Mouse (Mus musculus) neural tube, embryonic 13.5 days (tissue): ENCODE measurements at regions not wholly inside any gene's neighbourhood (a gene's known extent, or its start where the extent isn't known, plus 50 kb on each side); places are given as distances from the start of the nearest gene placed in this dataset.

ENCODE experiments used
- ATAC-seq: fragments of 200-750 bp; cut with Nextera tagmentation; 2 replicates; pipeline ENCODE4 v1.8.0; 2017; ENCODE audit warnings: low read depth, mild to moderate bottlenecking, moderate TSS enrichment, moderate library complexity
- H3K27ac ChIP-seq: fragments of 300-500 bp; sonication (generic); replicated peaks from 2 replicates; pipeline ENCODE4 v1.5.1; 2015; ENCODE audit warnings: moderate library complexity, mild to moderate bottlenecking, inconsistent platforms
- H3K27me3 ChIP-seq: fragments of 300-500 bp; sonication (generic); 2 replicates; pipeline ENCODE4 v1.6.1; 2015; ENCODE audit warnings: mild to moderate bottlenecking, inconsistent platforms
- H3K36me3 ChIP-seq: fragments of 300-500 bp; sonication (generic); 2 replicates; pipeline ENCODE4 v1.6.1; 2015; ENCODE audit warnings: mild to moderate bottlenecking, inconsistent platforms
- H3K4me1 ChIP-seq: fragments of 300-500 bp; sonication (generic); replicated peaks from 2 replicates; pipeline ENCODE4 v1.6.1; 2015; ENCODE audit warnings: inconsistent platforms
- H3K4me2 ChIP-seq: fragments of 300-500 bp; sonication (generic); 2 replicates; pipeline ENCODE4 v1.6.1; 2015; ENCODE audit warnings: inconsistent platforms, mild to moderate bottlenecking, moderate library complexity
- H3K4me3 ChIP-seq: fragments of 300-500 bp; sonication (generic); 2 replicates; pipeline ENCODE4 v1.5.1; 2015; ENCODE audit warnings: mild to moderate bottlenecking, inconsistent platforms
- H3K9ac ChIP-seq: fragments of 300-500 bp; sonication (generic); 2 replicates; pipeline ENCODE4 v1.6.1; 2015; ENCODE audit warnings: moderate library complexity, mild to moderate bottlenecking, inconsistent platforms
- H3K9me3 ChIP-seq: fragments of 300-500 bp; sonication (generic); 2 replicates; pipeline ENCODE4 v1.6.1; 2016; ENCODE audit warnings: inconsistent platforms
- WGBS: fragments of 180-500 bp; shearing (Covaris S2); methylation state at CpG from one replicate; pipeline ENCODE4 v1.1.7; 2015; 5-methylcytosine and 5-hydroxymethylcytosine counted together

DNA sequence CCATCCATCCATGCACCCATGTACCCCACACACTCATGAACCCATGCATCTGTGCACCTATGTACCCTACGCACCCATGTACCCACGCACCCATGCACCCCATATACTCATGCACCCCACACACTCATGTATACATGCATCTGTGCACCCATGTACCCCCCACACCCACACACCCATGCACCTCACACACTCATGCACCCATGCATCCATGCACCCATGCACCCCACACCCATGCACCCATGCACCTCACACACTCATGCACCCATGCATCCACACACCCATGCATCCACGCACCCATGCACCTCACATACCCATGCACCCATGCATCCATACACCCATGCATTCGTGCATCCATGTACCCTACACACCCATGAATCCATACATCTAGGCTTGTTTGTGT, 63.6 kb downstream of the 4930564D02Rik start:
- peaks cover 12% of the 10 kb centered on the region for H3K4me1 ChIP-seq
- ATAC-seq: no peak
- no peak overlapping the region for H3K4me2 ChIP-seq
- H3K36me3 ChIP-seq: no peaks in the 10 kb centered on the region
- H3K9me3 ChIP-seq: 0 out of 2 replicates have a peak, but pooled peaks cover 3% of the 10 kb centered on the region
- H3K4me3 ChIP-seq: no peak overlapping the region
- 94% methylated on average over 4 of the region's 4 CpGs for whole genome bisulfite sequencing
- no peak overlapping the region for H3K27ac ChIP-seq
- no peak overlapping the region for H3K9ac ChIP-seq
- no peaks in the 10 kb centered on the region for H3K27me3 ChIP-seq

- no peak for ATAC-seq
- Histone ChIP-seq H3K27ac (no peak overlapping the region), H3K27me3 (no peaks in the 10 kb centered on the region), H3K36me3 (no peaks in the 10 kb centered on the region), H3K9me3 (0 out of 2 replicates have a peak, but pooled peaks cover 3% of the 10 kb centered on the region), H3K4me3 (no peak overlapping the region), H3K4me1 (peaks cover 12% of the 10 kb centered on the region), H3K4me2 (no peak overlapping the region), H3K9ac (no peak overlapping the region)
- 81% methylated on average over 6 of the region's 6 CpGs for WGBS
These were observed 64.4 kb downstream of the 4930564D02Rik start for GRCm38 (mm10) chr3:105131053-105131452.

- 91% methylated on average over 4 of the region's 4 CpGs for WGBS
- no peak overlapping the region for H3K9ac ChIP-seq
- no peak for ATAC-seq
These were observed 66.4 kb downstream of the 4930564D02Rik start for GRCm38 (mm10) chr3:105133011-105133410.

DNA sequence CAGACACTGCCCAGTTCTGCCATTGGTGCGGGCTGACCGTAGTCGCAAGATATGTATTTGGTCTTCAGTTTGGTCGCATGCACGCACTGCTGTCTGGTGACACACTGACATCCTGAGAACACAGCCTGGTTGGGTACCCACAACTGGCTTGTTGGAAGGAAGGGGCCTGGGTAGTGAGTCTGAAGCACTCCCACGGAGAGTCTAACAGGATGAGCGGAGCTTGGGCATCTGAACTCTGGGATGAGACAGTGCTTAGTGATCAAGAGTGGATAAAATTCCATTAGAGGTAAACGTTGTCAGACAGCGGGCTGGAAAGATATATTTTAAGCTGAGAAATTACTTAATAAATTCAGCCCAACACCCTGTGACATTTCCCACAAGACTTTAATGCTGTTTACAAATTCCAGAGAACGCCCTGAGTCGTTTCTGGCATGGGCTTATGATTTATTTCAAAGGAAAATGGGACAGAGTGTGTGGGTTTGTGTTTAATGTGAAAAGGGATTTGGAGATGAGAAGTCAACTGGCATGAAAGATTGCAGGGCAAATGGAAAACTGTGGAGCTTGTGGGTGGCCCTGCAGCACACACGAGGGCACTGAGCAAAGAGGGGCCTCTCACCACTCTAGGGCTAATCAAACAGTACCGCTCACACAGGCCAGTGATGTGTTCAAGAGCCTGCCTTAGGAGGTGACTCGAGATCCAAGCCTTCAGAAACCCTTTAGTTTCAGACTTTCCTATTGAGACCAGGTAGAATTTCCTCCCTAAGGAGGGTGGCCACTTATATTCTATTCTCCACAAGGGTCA, 74.7 kb downstream of the 4930564D02Rik start:
- Histone ChIP-seq H3K36me3 (no peaks in the 10 kb centered on the region), H3K27ac (no peak overlapping the region), H3K4me3 (no peak overlapping the region), H3K27me3 (no peaks in the 10 kb centered on the region), H3K4me2 (no peak overlapping the region), H3K9ac (no peak overlapping the region), H3K9me3 (no peaks in the 10 kb centered on the region), H3K4me1 (no peaks in the 10 kb centered on the region)
- ATAC-seq: no peak
- 81% methylated on average over 14 of the region's 14 CpGs for WGBS

More at GRCm38 (mm10) chr3:105133011-105133410, 66.4 kb downstream of the 4930564D02Rik start:
- 0 out of 2 replicates have a peak, but pooled peaks cover 3% of the 10 kb centered on the region for H3K9me3 ChIP-seq
- H3K4me1 ChIP-seq: peaks cover 7% of the 10 kb centered on the region
- no peaks in the 10 kb centered on the region for H3K36me3 ChIP-seq
- no peak overlapping the region for H3K4me2 ChIP-seq
- no peak overlapping the region for H3K27ac ChIP-seq
- H3K27me3 ChIP-seq: no peaks in the 10 kb centered on the region
- H3K4me3 ChIP-seq: no peak overlapping the region

GRCm38 (mm10) chr3:105142631-105143030, 76.0 kb downstream of the 4930564D02Rik start:
- H3K4me1 ChIP-seq: no peaks in the 10 kb centered on the region
- no peak overlapping the region for H3K9ac ChIP-seq
- H3K4me3 ChIP-seq: no peak overlapping the region
- no peaks in the 10 kb centered on the region for H3K9me3 ChIP-seq
- H3K27me3 ChIP-seq: no peaks in the 10 kb centered on the region
- no peaks in the 10 kb centered on the region for H3K36me3 ChIP-seq
- no peak for ATAC-seq
- no peak overlapping the region for H3K27ac ChIP-seq
- H3K4me2 ChIP-seq: no peak overlapping the region

GRCm38 (mm10) chr3:105151475-105152157, 85.0 kb downstream of the 4930564D02Rik start:
- Histone ChIP-seq H3K27me3 (0 out of 2 replicates have a peak, but pooled peaks cover 4% of the 10 kb centered on the region), H3K4me1 (peaks cover 12% of the 10 kb centered on the region), H3K36me3 (no peaks in the 10 kb centered on the region), H3K27ac (no peak overlapping the region), H3K9me3 (no peaks in the 10 kb centered on the region), H3K4me2 (no peak overlapping the region), H3K9ac (no peak overlapping the region), H3K4me3 (no peak overlapping the region)
- WGBS: 12% methylated on average over 11 of the region's 11 CpGs
- ATAC-seq: peak; percentile 84

DNA sequence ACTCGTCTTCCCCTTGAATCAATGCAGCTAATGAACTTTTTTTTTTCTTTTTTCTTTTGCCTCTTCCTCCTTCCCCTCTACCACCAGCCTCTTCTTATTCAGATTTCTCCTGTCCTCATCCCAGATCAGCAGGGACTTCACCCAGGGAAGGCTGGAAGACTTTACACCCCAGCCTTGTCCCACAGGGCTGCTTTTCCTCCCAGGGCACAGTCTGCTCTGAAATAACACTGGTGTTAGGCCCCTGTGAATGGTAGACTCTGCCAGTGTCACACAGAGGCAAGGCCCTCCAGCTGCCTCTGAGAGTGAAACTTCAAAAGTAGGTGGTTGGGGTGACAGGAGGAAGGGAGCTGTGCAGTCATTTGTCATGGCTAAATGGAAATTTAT, 85.5 kb downstream of the 4930564D02Rik start:
- no peak overlapping the region for H3K9ac ChIP-seq
- WGBS: 15% methylated on average over 1 of the region's 1 CpGs
- 0 out of 2 replicates have a peak, but pooled peaks cover 4% of the 10 kb centered on the region for H3K27me3 ChIP-seq
- H3K27ac ChIP-seq: no peak overlapping the region
- no peak for ATAC-seq
- no peak overlapping the region for H3K4me3 ChIP-seq
- H3K9me3 ChIP-seq: no peaks in the 10 kb centered on the region
- H3K4me1 ChIP-seq: peaks cover 12% of the 10 kb centered on the region
- H3K36me3 ChIP-seq: no peaks in the 10 kb centered on the region
- H3K4me2 ChIP-seq: no peak overlapping the region

DNA sequence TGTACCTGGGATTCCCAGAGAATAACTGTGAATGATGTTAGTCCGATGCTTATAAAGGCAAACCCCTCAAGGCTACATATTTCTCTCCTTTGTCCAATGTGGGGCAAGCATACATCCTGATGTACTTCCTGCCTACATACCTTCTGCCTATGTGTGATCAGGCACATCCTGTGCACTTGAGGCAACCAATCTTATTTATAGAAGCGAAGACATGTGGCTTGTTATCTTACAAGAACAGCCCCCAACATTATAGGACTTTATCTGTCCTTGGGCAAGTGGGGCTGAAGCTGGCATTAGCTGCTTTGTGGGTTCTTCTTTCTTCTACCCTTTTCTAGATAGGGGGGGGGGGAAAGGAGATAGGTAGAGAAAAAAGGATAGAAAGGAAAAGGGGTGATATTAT, 91.7 kb downstream of the 4930564D02Rik start:
- Histone ChIP-seq H3K4me3 (no peak overlapping the region), H3K9me3 (no peaks in the 10 kb centered on the region), H3K9ac (no peak overlapping the region), H3K27ac (no peak overlapping the region), H3K4me2 (no peak overlapping the region), H3K4me1 (no peaks in the 10 kb centered on the region), H3K36me3 (no peaks in the 10 kb centered on the region), H3K27me3 (no peaks in the 10 kb centered on the region)
- 95% methylated on average over 2 of the region's 2 CpGs for WGBS
- no peak for ATAC-seq

DNA sequence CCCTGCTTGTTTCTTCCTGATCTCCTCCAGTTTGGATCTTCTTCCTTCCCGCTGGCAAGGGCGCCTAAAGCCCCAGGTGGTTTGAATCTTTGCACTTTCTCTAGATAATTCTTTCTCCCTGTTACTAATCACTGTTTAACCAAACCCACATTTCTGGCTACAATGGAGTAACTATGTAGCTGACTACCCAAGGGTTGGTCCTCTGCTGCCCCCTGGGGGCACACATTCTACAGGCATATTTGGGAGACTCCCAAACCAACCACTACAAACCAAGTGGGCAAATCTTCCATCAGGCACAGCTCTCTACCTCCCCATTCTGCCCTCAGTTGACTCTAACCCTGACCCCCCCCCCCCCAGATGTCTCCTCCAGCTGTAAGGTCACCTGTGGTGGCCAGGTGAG, 98.7 kb downstream of the 4930564D02Rik start:
- no peak overlapping the region for H3K27ac ChIP-seq
- no peak overlapping the region for H3K4me2 ChIP-seq
- H3K4me1 ChIP-seq: peaks cover 5% of the 10 kb centered on the region; the same call in 1 of the 2 replicates
- ATAC-seq: no peak
- 70% methylated on average over 2 of the region's 2 CpGs for WGBS
- H3K9ac ChIP-seq: no peak overlapping the region
- no peaks in the 10 kb centered on the region for H3K9me3 ChIP-seq
- H3K27me3 ChIP-seq: no peaks in the 10 kb centered on the region
- H3K4me3 ChIP-seq: no peak overlapping the region
- no peaks in the 10 kb centered on the region for H3K36me3 ChIP-seq

DNA sequence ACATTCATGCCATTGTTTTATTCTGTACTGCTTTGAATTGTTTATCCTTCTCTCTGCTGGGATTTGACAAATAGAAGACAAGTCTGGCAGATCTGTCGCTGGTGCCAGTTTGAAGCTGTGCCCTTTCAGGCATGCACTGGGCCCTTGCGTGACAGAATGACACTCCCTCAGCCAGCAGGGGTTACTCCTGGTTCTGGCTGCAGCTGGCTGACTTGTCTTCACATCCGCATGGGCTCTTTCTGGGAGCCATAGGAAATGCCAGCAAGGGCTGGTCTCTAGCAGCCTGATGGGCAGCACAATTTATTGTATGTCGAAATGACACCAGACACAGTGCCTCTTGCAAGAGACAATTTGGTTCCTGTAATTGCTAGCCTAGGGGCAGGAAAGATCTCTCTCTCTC, 102.5 kb downstream of the 4930564D02Rik start:
- no peaks in the 10 kb centered on the region for H3K27me3 ChIP-seq
- no peak overlapping the region for H3K4me3 ChIP-seq
- H3K36me3 ChIP-seq: no peaks in the 10 kb centered on the region
- no peak for ATAC-seq
- no peak overlapping the region for H3K4me2 ChIP-seq
- peak overlapping the region; percentile 23; the same call in 1 of the 2 replicates for H3K27ac ChIP-seq
- no peaks in the 10 kb centered on the region for H3K9me3 ChIP-seq
- WGBS: 35% methylated on average over 4 of the region's 4 CpGs
- peaks cover 5% of the 10 kb centered on the region; the same call in 1 of the 2 replicates for H3K4me1 ChIP-seq
- H3K9ac ChIP-seq: no peak overlapping the region

- Histone ChIP-seq H3K27me3 (no peaks in the 10 kb centered on the region), H3K9ac (no peak overlapping the region), H3K9me3 (no peaks in the 10 kb centered on the region), H3K27ac (no peak overlapping the region), H3K4me3 (no peak overlapping the region), H3K4me2 (no peak overlapping the region), H3K36me3 (no peaks in the 10 kb centered on the region), H3K4me1 (peaks cover 5% of the 10 kb centered on the region; the same call in 1 of the 2 replicates)
- WGBS: 73% methylated on average over 5 of the region's 5 CpGs
- ATAC-seq: no peak
These were observed 104.9 kb downstream of the 4930564D02Rik start for GRCm38 (mm10) chr3:105171527-105171926.

DNA sequence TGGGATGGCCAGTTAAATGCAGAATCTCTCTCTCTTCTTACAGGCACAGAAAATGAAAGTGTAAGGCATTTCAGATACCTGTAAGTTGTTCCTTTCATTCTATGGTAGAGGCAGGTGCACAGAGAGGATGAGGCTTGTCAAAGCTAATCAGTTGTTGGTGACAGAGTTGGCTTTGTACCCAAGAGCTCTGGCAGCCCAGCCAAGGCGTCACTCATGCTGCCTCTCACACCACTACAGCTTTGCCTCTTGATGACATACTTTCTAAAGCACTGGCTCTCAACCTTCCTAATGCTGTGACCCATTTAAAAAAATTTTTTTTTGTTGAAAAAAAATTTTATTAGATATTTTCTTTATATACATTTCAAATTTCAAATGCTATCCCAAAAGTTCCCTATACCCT, 105.4 kb downstream of the 4930564D02Rik start:
- Histone ChIP-seq H3K4me3 (no peak overlapping the region), H3K9ac (no peak overlapping the region), H3K36me3 (no peaks in the 10 kb centered on the region), H3K9me3 (no peaks in the 10 kb centered on the region), H3K4me1 (peaks cover 5% of the 10 kb centered on the region; the same call in 1 of the 2 replicates), H3K27me3 (no peaks in the 10 kb centered on the region), H3K4me2 (no peak overlapping the region), H3K27ac (no peak overlapping the region)
- ATAC-seq: no peak
- WGBS: 88% methylated on average over 1 of the region's 1 CpGs
